Mouse (Mus musculus) cerebellum, adult 2 months (tissue): ENCODE data around the gene Rtn4ip1.

Experiments
- CTCF ChIP-seq: fragments of 200-500 bp; IDR thresholded peaks from 2 replicates; pipeline ENCODE4 v1.5.1; 2011; ENCODE audit warnings: low read depth, mild to moderate bottlenecking, control low read depth, low read length, moderate library complexity, borderline replicate concordance; ENCODE audit not compliant: insufficient read depth
- POLR2A ChIP-seq: fragments of 200-500 bp; IDR thresholded peaks from 2 replicates; pipeline ENCODE4 v1.6.1; 2011; ENCODE audit warnings: low read length, control low read depth, borderline replicate concordance; ENCODE audit not compliant: insufficient read depth

GRCm38 (mm10) chr10:43923096-43923495 is 21.5 kb downstream of the Rtn4ip1 start:
- no peak for TF ChIP-seq POLR2A
- TF ChIP-seq CTCF = no peak
